Mouse (Mus musculus) limb, embryonic 11.5 days (tissue): Measurements from ENCODE around the gene Elovl5. TPM values are rescaled to one million over a fixed set of nuclear protein-coding genes. Genes with fewer than 3 reads are reported as not detected.

Source experiments
- polyA plus RNA-seq: library from polyadenylated mRNA; unstranded; fragments of >200 nt; fragmentation: Nextera tagmentation; extraction: Ambion mirVana; gene quantifications from 2 replicates; pipeline ENCODE4 v1.2.1, GENCODE M21; 2014

The Elovl5 gene
- polyA plus RNA-seq, 1 experiment from 2014 or later: 90.8 TPM

Other genes with a start within 250 kb of the Elovl5 start
- gene Gclc, start 162.8 kb upstream of the Elovl5 start, polyA plus RNA-seq: 12.3 and 14.4 TPM in 2 replicates
- gene Gcm1, start 134.6 kb downstream of the Elovl5 start, polyA plus RNA-seq: 0.09 and 0.25 TPM in 2 replicates
- 31.9 and 33.2 TPM in 2 replicates for gene Fbxo9, start 191.7 kb downstream of the Elovl5 start, polyA plus RNA-seq
- 42.7 and 47.5 TPM in 2 replicates for gene Ick, start 191.8 kb downstream of the Elovl5 start, polyA plus RNA-seq